Mouse (Mus musculus) limb, embryonic 12.5 days (tissue): Measurements from ENCODE around the gene Fitm2. TPM values are rescaled to one million over a fixed set of nuclear protein-coding genes. Genes with fewer than 3 reads are reported as not detected.

Experiments
- ATAC-seq: fragments of 200-750 bp; cut with Nextera tagmentation; 2 replicates; pipeline ENCODE4 v1.8.0; 2017; ENCODE audit warnings: low read depth, moderate TSS enrichment; ENCODE audit not compliant: insufficient number of reproducible peaks, insufficient read depth, low FRiP score, low TSS enrichment
- H3K27ac ChIP-seq: fragments of 300-500 bp; sonication (generic); 2 replicates; pipeline ENCODE4 v1.5.1; 2016; ENCODE audit warnings: mild to moderate bottlenecking, moderate library complexity
- H3K27me3 ChIP-seq: fragments of 300-500 bp; sonication (generic); 2 replicates; pipeline ENCODE4 v1.6.1; 2016; ENCODE audit warnings: mild to moderate bottlenecking, moderate library complexity
- H3K36me3 ChIP-seq: fragments of 300-500 bp; sonication (generic); 2 replicates; pipeline ENCODE4 v1.6.1; 2016; ENCODE audit warnings: mild to moderate bottlenecking, moderate library complexity
- H3K4me1 ChIP-seq: fragments of 300-500 bp; sonication (generic); replicated peaks from 2 replicates; pipeline ENCODE4 v1.6.1; 2016
- H3K4me2 ChIP-seq: fragments of 300-500 bp; sonication (generic); 2 replicates; pipeline ENCODE4 v1.6.1; 2016; ENCODE audit warnings: mild to moderate bottlenecking, moderate library complexity
- H3K4me3 ChIP-seq: fragments of 300-500 bp; sonication (generic); replicated peaks from 2 replicates; pipeline ENCODE4 v1.5.1; 2016; ENCODE audit warnings: mild to moderate bottlenecking
- H3K9ac ChIP-seq: fragments of 300-500 bp; sonication (generic); replicated peaks from 2 replicates; pipeline ENCODE4 v1.6.1; 2016; ENCODE audit warnings: mild to moderate bottlenecking, moderate library complexity
- H3K9me3 ChIP-seq: fragments of 300-500 bp; sonication (generic); 2 replicates; pipeline ENCODE4 v1.6.1; 2016; ENCODE audit warnings: mild to moderate bottlenecking, moderate library complexity
- WGBS: fragments of 180-500 bp; shearing (Covaris S2); methylation state at CpG from one replicate; pipeline ENCODE4 v1.1.7; 2016; 5-methylcytosine and 5-hydroxymethylcytosine counted together
- polyA plus RNA-seq: library from polyadenylated mRNA; unstranded; fragments of >200 nt; fragmentation: Nextera tagmentation; extraction: Ambion mirVana; gene quantifications from 2 replicates; pipeline ENCODE4 v1.2.1, GENCODE M21; 2016

The Fitm2 gene
- polyA plus RNA-seq, 1 experiment from 2014 or later: 10.2 TPM

DNA sequence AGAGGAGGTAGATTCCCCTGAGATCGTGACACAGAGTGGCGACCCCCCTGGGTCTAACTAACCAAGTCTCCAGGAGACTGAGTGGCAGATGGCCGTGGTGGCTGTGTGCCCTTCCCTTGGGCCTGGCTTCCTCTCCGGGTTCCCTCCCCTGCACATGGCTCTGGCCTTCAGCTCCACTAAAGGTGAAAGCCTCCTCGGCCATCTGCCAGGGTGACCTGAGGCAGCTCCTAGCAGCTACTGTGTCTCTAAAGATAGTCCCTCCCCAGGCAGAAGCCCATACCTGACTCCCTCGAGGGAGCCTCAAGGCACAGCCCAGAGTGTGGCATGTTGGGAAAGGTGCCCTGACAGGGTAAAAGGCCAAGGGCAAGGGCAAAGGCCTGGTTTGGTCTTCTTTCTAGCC, 28.9 kb downstream of the Fitm2 start:
- H3K27me3 ChIP-seq: peaks cover 24% of the 10 kb centered on the region
- no peak for ATAC-seq
- H3K9ac ChIP-seq: no peak overlapping the region
- no peak overlapping the region for H3K4me3 ChIP-seq
- H3K4me2 ChIP-seq: no peak overlapping the region
- no peaks in the 10 kb centered on the region for H3K36me3 ChIP-seq
- WGBS: 69% methylated on average over 6 of the region's 6 CpGs
- peaks cover 2% of the 10 kb centered on the region; the same call in 1 of the 2 replicates for H3K4me1 ChIP-seq
- no peak overlapping the region for H3K27ac ChIP-seq
- H3K9me3 ChIP-seq: no peaks in the 10 kb centered on the region

GRCm38 (mm10) chr2:163439488-163439887, 32.9 kb downstream of the Fitm2 start:
- Histone ChIP-seq H3K4me1 (peaks cover 7% of the 10 kb centered on the region; the same call in 1 of the 2 replicates), H3K9ac (no peak overlapping the region), H3K36me3 (no peaks in the 10 kb centered on the region), H3K27ac (no peak overlapping the region), H3K4me3 (no peak overlapping the region), H3K27me3 (peaks cover 40% of the 10 kb centered on the region), H3K4me2 (no peak overlapping the region), H3K9me3 (no peaks in the 10 kb centered on the region)
- ATAC-seq: no peak
- 62% methylated on average over 1 of the region's 1 CpGs for WGBS

DNA sequence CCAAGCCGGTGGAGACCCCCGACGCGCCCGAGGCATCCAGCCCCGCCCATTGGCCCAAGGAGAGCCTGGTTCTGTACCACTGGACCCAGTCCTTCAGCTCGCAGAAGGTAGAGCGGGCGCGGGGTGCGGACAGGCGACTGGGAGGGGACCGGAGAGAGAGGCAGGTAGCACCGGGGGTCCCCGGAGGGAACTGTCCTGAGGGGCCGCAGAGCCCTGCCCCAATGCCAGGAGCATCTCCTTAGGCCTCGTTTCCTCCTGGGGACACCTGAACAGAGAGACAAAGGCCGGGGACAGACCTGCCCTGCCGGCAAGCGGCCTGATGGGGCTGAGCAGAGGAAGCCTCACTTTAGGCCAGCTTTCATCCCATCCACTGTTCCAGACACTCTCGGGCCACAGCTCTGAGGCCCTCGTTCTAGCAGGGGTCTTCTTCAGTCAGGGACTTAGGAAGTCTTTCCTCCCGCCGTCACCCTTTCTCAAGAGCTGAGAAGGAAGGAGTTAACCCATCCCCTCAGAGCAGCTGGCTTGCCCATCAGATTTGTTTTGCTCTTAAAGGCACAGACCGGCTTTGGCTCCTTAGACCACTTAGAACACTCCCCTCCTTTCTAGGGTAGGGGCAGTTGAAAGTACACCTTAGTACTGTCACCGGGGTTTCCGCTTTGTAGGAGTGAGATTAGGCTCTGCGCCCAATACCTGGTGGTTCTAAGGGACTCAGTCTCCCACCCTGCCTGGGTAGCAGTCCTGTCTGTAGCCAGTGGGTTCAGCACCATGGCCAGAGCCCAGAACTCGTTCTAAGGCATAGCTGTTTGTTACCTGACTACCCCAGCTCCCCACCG, 33.6 kb downstream of the Fitm2 start:
- Histone ChIP-seq H3K9me3 (no peaks in the 10 kb centered on the region), H3K27ac (no peak overlapping the region), H3K4me2 (peak overlapping the region; percentile 48), H3K4me1 (peaks cover 7% of the 10 kb centered on the region; the same call in 1 of the 2 replicates), H3K36me3 (no peaks in the 10 kb centered on the region), H3K4me3 (peak overlapping the region; percentile 26), H3K27me3 (peaks cover 40% of the 10 kb centered on the region), H3K9ac (no peak overlapping the region)
- 2% methylated on average over 30 of the region's 30 CpGs for WGBS
- ATAC-seq: 0 out of 2 replicates have a peak, but pooled peaks have one; percentile 52

- 3% methylated on average over 13 of the region's 18 CpGs for WGBS
- H3K4me2 ChIP-seq: peak within 1 kb of the TSS; percentile 48
- no peak within 1 kb of the TSS for H3K27ac ChIP-seq
- ATAC-seq: no peak
- H3K4me3 ChIP-seq: peak within 1 kb of the TSS; percentile 26
- H3K36me3 ChIP-seq: no peaks in the 10 kb centered on the region
- no peak within 1 kb of the TSS for H3K9ac ChIP-seq
- H3K9me3 ChIP-seq: no peaks in the 10 kb centered on the region
- H3K27me3 ChIP-seq: peaks cover 40% of the 10 kb centered on the region
- H3K4me1 ChIP-seq: peaks cover 7% of the 10 kb centered on the region; the same call in 1 of the 2 replicates
These were observed 34.2 kb downstream of the Fitm2 start, which contains the start of gene Gdap1l1 for GRCm38 (mm10) chr2:163438246-163438618. Gdap1l1 (plus strand) TSS chr2:163438476.

DNA sequence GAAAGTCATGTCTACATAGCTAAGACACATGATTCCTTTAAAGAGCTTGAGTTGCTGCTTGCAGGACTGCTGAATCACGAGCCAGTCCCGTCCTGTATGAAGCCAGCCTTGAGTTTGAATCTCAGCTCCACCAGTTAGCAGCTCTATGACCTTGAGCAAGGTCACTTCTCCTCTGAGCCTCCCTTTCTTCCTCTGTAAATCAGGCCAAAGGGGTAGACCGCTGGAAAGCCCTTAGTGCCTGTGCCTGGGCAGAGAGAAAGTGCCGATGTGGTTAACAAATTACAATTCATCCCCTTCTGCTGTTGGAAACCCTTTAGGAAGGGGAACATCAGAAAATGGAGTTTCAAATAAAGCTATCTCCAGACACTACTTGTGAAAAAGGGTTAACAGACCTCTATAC, 34.6 kb downstream of the Fitm2 start:
- no peaks in the 10 kb centered on the region for H3K9me3 ChIP-seq
- no peak overlapping the region for H3K27ac ChIP-seq
- 43% methylated on average over 4 of the region's 4 CpGs for WGBS
- no peaks in the 10 kb centered on the region for H3K36me3 ChIP-seq
- H3K27me3 ChIP-seq: peaks cover 40% of the 10 kb centered on the region
- no peak overlapping the region for H3K9ac ChIP-seq
- peaks cover 7% of the 10 kb centered on the region; the same call in 1 of the 2 replicates for H3K4me1 ChIP-seq
- no peak overlapping the region for H3K4me2 ChIP-seq
- H3K4me3 ChIP-seq: no peak overlapping the region
- no peak for ATAC-seq

GRCm38 (mm10) chr2:163433971-163434370, 38.5 kb downstream of the Fitm2 start:
- no peaks in the 10 kb centered on the region for H3K9me3 ChIP-seq

GRCm38 (mm10) chr2:163431289-163431688, 41.1 kb downstream of the Fitm2 start:
- Histone ChIP-seq H3K4me2 (no peak overlapping the region), H3K36me3 (no peaks in the 10 kb centered on the region), H3K4me1 (no peaks in the 10 kb centered on the region), H3K4me3 (no peak overlapping the region), H3K9ac (no peak overlapping the region), H3K27me3 (no peaks in the 10 kb centered on the region), H3K9me3 (no peaks in the 10 kb centered on the region), H3K27ac (no peak overlapping the region)
- whole genome bisulfite sequencing: 79% methylated on average over 9 of the region's 9 CpGs
- no peak for ATAC-seq

More at GRCm38 (mm10) chr2:163433971-163434370, 38.5 kb downstream of the Fitm2 start:
- Histone ChIP-seq H3K9ac (no peak overlapping the region), H3K27ac (no peak overlapping the region), H3K4me1 (peaks cover 7% of the 10 kb centered on the region; the same call in 1 of the 2 replicates), H3K36me3 (no peaks in the 10 kb centered on the region), H3K4me2 (no peak overlapping the region), H3K4me3 (no peak overlapping the region), H3K27me3 (peaks cover 21% of the 10 kb centered on the region)
- WGBS: 15% methylated on average over 4 of the region's 4 CpGs
- ATAC-seq: no peak

GRCm38 (mm10) chr2:163428346-163429011, 44.0 kb downstream of the Fitm2 start:
- Histone ChIP-seq H3K4me3 (no peak overlapping the region), H3K9ac (no peak overlapping the region), H3K36me3 (no peaks in the 10 kb centered on the region), H3K4me2 (no peak overlapping the region), H3K27ac (no peak overlapping the region), H3K4me1 (no peaks in the 10 kb centered on the region), H3K9me3 (no peaks in the 10 kb centered on the region), H3K27me3 (no peaks in the 10 kb centered on the region)
- no peak for ATAC-seq
- 38% methylated on average over 4 of the region's 4 CpGs for WGBS

- Histone ChIP-seq H3K9me3 (no peaks in the 10 kb centered on the region), H3K36me3 (0 out of 2 replicates have a peak, but pooled peaks cover 7% of the 10 kb centered on the region), H3K9ac (no peak within 1 kb of the TSS), H3K4me2 (no peak within 1 kb of the TSS), H3K27ac (no peak within 1 kb of the TSS), H3K4me3 (no peak within 1 kb of the TSS), H3K4me1 (peaks cover 6% of the 10 kb centered on the region), H3K27me3 (no peaks in the 10 kb centered on the region)
- WGBS: 81% methylated on average over 6 of the region's 6 CpGs
- no peak for ATAC-seq
These were observed 47.8 kb downstream of the Fitm2 start, which contains the start of gene Oser1 for GRCm38 (mm10) chr2:163424597-163424996. Oser1 (minus strand) TSS chr2:163424697.

- H3K9me3 ChIP-seq: no peaks in the 10 kb centered on the region
- 0 out of 2 replicates have a peak, but pooled peaks cover 7% of the 10 kb centered on the region for H3K36me3 ChIP-seq
- peaks cover 11% of the 10 kb centered on the region for H3K4me1 ChIP-seq
- H3K9ac ChIP-seq: no peak overlapping the region
- no peak for ATAC-seq
- WGBS: 85% methylated on average over 9 of the region's 9 CpGs
- no peaks in the 10 kb centered on the region for H3K27me3 ChIP-seq
- H3K27ac ChIP-seq: no peak overlapping the region
- no peak overlapping the region for H3K4me3 ChIP-seq
- H3K4me2 ChIP-seq: no peak overlapping the region
These were observed 49.4 kb downstream of the Fitm2 start for GRCm38 (mm10) chr2:163422895-163423660.
